Mouse (Mus musculus) liver, embryonic 12.5 days (tissue): ENCODE data around the gene Nxn. TPM values are rescaled to one million over a fixed set of nuclear protein-coding genes. Genes with fewer than 3 reads are reported as not detected.

Experiments
- ATAC-seq: fragments of 200-750 bp; cut with Nextera tagmentation; 2 replicates; pipeline ENCODE4 v1.8.0; 2017; ENCODE audit warnings: moderate number of reproducible peaks, mild to moderate bottlenecking, moderate library complexity
- H3K27ac ChIP-seq: fragments of 300-500 bp; sonication (generic); 2 replicates; pipeline ENCODE4 v1.5.1; 2016; ENCODE audit warnings: mild to moderate bottlenecking
- H3K27me3 ChIP-seq: fragments of 300-500 bp; sonication (generic); replicated peaks from 2 replicates; pipeline ENCODE4 v1.6.1; 2016; ENCODE audit warnings: mild to moderate bottlenecking, moderate library complexity
- H3K36me3 ChIP-seq: fragments of 300-500 bp; sonication (generic); 2 replicates; pipeline ENCODE4 v1.6.1; 2016; ENCODE audit warnings: mild to moderate bottlenecking, moderate library complexity
- H3K4me1 ChIP-seq: fragments of 300-500 bp; sonication (generic); 2 replicates; pipeline ENCODE4 v1.6.1; 2016
- H3K4me2 ChIP-seq: fragments of 300-500 bp; sonication (generic); 2 replicates; pipeline ENCODE4 v1.6.1; 2016; ENCODE audit warnings: mild to moderate bottlenecking, moderate library complexity
- H3K4me3 ChIP-seq: fragments of 300-500 bp; sonication (generic); 2 replicates; pipeline ENCODE4 v1.5.1; 2016; ENCODE audit warnings: mild to moderate bottlenecking, moderate library complexity
- H3K9ac ChIP-seq: fragments of 300-500 bp; sonication (generic); 2 replicates; pipeline ENCODE4 v1.6.1; 2016; ENCODE audit warnings: mild to moderate bottlenecking, moderate library complexity
- H3K9me3 ChIP-seq: fragments of 300-500 bp; sonication (generic); replicated peaks from 2 replicates; pipeline ENCODE4 v1.6.1; 2016; ENCODE audit warnings: mild to moderate bottlenecking, moderate library complexity
- WGBS: fragments of 180-500 bp; shearing (Covaris S2); methylation state at CpG from one replicate; pipeline ENCODE4 v1.1.7; 2016; ENCODE audit not compliant: insufficient replicate concordance; 5-methylcytosine and 5-hydroxymethylcytosine counted together
- polyA plus RNA-seq: library from polyadenylated mRNA; unstranded; fragments of >200 nt; fragmentation: Nextera tagmentation; extraction: Ambion mirVana; gene quantifications from 2 replicates; pipeline ENCODE4 v1.2.1, GENCODE M21; 2016

The Nxn gene
- polyA plus RNA-seq, 1 experiment from 2014 or later, result 6.0 TPM

DNA sequence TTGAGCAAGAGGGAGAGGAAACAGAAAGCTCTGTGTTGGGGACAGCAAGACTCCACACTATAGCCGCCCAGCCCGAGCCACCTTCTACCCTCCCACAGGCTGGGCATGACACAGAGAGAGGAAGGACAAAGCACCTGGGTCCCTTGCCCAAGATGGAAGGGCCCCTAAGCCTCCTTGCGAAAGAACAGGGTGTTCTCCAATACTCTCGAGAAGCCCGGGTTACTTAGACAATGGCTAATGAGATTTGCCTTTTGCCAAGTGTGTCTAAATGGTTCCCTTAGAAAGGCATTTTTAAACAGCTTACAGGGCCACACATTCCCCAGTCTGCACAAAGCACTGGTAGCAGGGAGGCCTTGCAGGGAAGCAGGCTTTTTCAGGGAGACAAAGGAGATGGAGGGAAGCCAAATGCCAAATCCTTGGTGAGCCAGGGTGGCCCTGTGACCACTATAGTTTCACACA, 130.9 kb downstream of the Nxn start:
- 54% methylated on average over 5 of the region's 5 CpGs for WGBS
- H3K27me3 ChIP-seq, result no peaks in the 10 kb centered on the region
- H3K4me2 ChIP-seq, result no peak overlapping the region
- no peaks in the 10 kb centered on the region for H3K9me3 ChIP-seq
- H3K4me3 ChIP-seq, result no peak overlapping the region
- no peaks in the 10 kb centered on the region for H3K36me3 ChIP-seq
- H3K27ac ChIP-seq, result no peak overlapping the region
- H3K9ac ChIP-seq, result no peak overlapping the region
- ATAC-seq, result no peak
- H3K4me1 ChIP-seq, result no peaks in the 10 kb centered on the region

DNA sequence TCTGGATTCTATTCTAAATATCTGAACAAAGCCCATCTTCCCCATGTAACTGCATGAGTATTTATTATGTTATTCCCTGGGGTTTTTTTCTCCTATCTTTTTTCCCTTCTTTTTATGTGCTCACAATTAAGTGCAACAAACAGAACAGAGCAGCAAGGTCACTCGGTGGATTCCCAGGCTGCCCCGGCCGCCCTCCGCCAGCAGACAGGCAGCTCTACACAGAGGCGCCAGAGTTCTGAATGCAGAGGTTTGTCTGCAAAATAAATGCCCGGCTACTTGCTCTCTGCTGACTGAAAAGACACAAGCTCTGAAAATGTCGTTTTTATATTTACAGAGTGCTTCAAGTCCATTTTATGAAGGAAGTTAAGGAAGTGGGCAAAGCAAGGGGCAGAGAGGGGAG, 131.4 kb downstream of the Nxn start:
- Histone ChIP-seq H3K36me3 (no peaks in the 10 kb centered on the region), H3K9ac (no peak overlapping the region), H3K9me3 (no peaks in the 10 kb centered on the region), H3K27me3 (no peaks in the 10 kb centered on the region), H3K4me3 (no peak overlapping the region), H3K4me1 (no peaks in the 10 kb centered on the region), H3K27ac (no peak overlapping the region), H3K4me2 (no peak overlapping the region)
- no peak for ATAC-seq
- 61% methylated on average over 7 of the region's 7 CpGs for WGBS

DNA sequence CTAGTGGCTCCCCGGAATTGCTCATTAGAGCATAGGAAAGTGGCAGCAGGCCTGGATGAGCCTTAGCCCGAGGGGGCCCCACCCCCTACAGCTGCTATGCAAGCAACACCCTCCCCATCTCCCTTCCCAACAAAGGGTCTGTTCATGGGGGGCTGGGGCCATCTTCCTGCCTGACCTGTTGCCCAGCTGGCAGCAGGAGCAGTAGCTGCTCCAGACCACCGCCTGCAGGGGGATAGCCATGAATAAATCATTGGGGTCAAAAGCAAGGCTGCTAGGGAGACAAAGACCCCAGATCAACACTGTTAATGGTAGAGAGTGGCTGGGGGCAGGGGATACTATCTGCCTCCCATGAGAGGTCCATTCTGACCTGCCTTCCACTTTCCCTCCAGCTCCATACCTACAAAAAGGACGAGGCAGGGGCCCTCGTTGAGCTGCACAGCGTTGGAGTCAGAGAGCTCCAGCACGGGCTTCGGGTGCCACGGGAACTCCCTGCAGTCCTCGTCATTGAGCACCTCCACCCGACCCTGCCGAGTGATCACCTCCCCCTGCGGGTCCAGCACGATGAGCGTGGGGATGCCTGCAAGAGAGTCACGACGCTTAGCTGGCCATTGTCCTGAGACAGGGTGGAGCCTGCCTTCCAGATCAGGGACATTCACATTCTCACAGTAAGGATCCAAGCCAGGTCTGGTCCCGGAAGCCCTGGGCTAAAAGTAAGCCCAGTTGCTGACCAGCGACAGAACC, 136.2 kb downstream of the Nxn start:
- ATAC-seq, result no peak
- Histone ChIP-seq H3K4me3 (no peak overlapping the region), H3K9ac (no peak overlapping the region), H3K4me1 (peaks cover 3% of the 10 kb centered on the region; the same call in 1 of the 2 replicates), H3K4me2 (no peak overlapping the region), H3K9me3 (no peaks in the 10 kb centered on the region), H3K27me3 (no peaks in the 10 kb centered on the region), H3K27ac (no peak overlapping the region), H3K36me3 (no peaks in the 10 kb centered on the region)
- 49% methylated on average over 19 of the region's 19 CpGs for WGBS

DNA sequence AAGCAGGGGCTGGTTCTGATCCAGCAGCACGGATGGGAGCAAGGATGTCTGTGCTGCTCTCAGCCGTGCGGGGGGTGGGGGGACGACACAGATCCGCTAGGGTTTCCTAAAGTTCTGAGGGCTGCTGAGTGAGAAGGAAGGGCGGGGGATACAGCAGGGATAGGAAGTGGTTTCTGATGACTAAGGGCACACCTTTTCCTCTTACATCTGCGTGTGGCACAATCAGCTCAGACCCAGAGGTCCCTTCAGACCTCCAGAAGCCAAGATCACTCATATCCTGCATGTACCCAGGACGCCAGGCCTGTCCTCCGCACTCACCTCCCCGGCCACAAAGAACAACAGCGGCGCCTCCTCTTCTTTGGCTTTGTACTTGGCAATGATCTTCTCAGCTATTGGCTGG, 137.7 kb downstream of the Nxn start:
- Histone ChIP-seq H3K4me3 (no peak overlapping the region), H3K4me1 (peaks cover 3% of the 10 kb centered on the region; the same call in 1 of the 2 replicates), H3K27me3 (no peaks in the 10 kb centered on the region), H3K4me2 (no peak overlapping the region), H3K36me3 (no peaks in the 10 kb centered on the region), H3K9ac (no peak overlapping the region), H3K9me3 (no peaks in the 10 kb centered on the region), H3K27ac (no peak overlapping the region)
- WGBS, result 28% methylated on average over 12 of the region's 12 CpGs
- no peak for ATAC-seq

- H3K27me3 ChIP-seq, result no peaks in the 10 kb centered on the region
- peaks cover 3% of the 10 kb centered on the region; the same call in 1 of the 2 replicates for H3K4me1 ChIP-seq
- H3K27ac ChIP-seq, result no peak overlapping the region
- WGBS, result 65% methylated on average over 10 of the region's 10 CpGs
- H3K9ac ChIP-seq, result no peak overlapping the region
- H3K4me3 ChIP-seq, result no peak overlapping the region
- ATAC-seq, result no peak
- H3K9me3 ChIP-seq, result no peaks in the 10 kb centered on the region
- H3K36me3 ChIP-seq, result no peaks in the 10 kb centered on the region
- no peak overlapping the region for H3K4me2 ChIP-seq
Measured at GRCm38 (mm10) chr11:76260208-76261050, 138.5 kb downstream of the Nxn start.

GRCm38 (mm10) chr11:76258511-76258910, 140.4 kb downstream of the Nxn start:
- Histone ChIP-seq H3K4me3 (no peak overlapping the region), H3K4me1 (peaks cover 3% of the 10 kb centered on the region; the same call in 1 of the 2 replicates), H3K36me3 (no peaks in the 10 kb centered on the region), H3K4me2 (no peak overlapping the region), H3K9ac (no peak overlapping the region), H3K27me3 (no peaks in the 10 kb centered on the region), H3K27ac (no peak overlapping the region), H3K9me3 (no peaks in the 10 kb centered on the region)
- no peak for ATAC-seq
- WGBS, result 78% methylated on average over 6 of the region's 6 CpGs

GRCm38 (mm10) chr11:76257386-76257785, 141.6 kb downstream of the Nxn start:
- Histone ChIP-seq H3K36me3 (no peaks in the 10 kb centered on the region), H3K9ac (no peak overlapping the region), H3K4me3 (no peak overlapping the region), H3K9me3 (no peaks in the 10 kb centered on the region), H3K4me2 (no peak overlapping the region), H3K27ac (no peak overlapping the region), H3K27me3 (no peaks in the 10 kb centered on the region), H3K4me1 (peaks cover 3% of the 10 kb centered on the region; the same call in 1 of the 2 replicates)
- WGBS, result 64% methylated on average over 4 of the region's 4 CpGs
- ATAC-seq, result no peak

DNA sequence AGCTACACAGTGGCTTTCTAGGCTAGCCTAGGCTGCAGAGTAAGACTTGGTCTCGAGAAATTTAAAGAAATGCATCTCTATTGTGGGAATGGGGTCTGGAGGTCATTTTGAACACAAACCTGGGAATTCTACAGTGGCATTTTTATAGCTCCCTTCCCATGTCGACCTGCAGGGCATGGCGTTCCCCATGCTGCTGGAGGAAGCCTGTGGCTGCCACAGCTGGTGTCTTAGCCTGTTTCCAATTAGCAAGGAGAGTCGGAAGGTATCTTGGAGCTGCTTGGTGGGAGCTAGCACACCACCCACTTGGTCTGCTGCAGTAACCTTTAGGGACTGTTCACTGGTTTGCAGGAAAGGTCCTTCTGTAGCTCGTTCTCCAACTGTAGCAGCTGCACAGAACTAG, 142.8 kb downstream of the Nxn start:
- H3K9ac ChIP-seq, result no peak overlapping the region
- no peaks in the 10 kb centered on the region for H3K4me1 ChIP-seq
- no peak overlapping the region for H3K4me3 ChIP-seq
- no peaks in the 10 kb centered on the region for H3K9me3 ChIP-seq
- peaks cover 8% of the 10 kb centered on the region for H3K36me3 ChIP-seq
- 51% methylated on average over 5 of the region's 5 CpGs for WGBS
- ATAC-seq, result no peak
- H3K27ac ChIP-seq, result no peak overlapping the region
- H3K4me2 ChIP-seq, result no peak overlapping the region
- H3K27me3 ChIP-seq, result no peaks in the 10 kb centered on the region

DNA sequence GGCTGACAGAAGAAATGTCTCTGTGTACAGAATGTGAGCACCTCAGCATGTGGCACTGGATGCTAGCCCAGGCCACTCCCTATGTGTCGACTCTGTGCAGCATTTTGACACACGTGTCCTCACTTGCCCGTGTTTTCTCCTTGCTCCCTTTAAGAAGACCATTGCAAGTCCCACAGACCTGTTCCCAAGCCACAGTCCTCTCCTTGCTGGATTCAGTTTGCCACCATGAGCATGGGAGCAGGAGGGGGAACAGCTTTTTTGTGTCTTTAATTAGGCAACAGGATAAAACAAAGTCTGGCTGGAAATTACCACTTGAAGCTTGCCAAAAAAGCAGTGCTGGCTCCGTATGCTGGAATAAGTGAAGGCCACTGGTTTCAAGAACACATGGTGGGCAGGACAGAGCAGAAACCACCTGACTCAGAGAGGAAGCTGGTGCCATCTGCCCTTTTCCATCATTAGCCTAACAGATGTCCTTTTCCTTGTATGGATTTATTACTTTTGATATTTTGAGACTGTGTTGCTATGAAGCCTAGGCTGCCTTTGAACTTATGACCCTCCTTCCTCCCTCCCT, 143.4 kb downstream of the Nxn start:
- no peak for ATAC-seq
- Histone ChIP-seq H3K27me3 (no peaks in the 10 kb centered on the region), H3K4me2 (no peak overlapping the region), H3K36me3 (peaks cover 14% of the 10 kb centered on the region), H3K27ac (no peak overlapping the region), H3K9me3 (no peaks in the 10 kb centered on the region), H3K9ac (no peak overlapping the region), H3K4me3 (no peak overlapping the region), H3K4me1 (no peaks in the 10 kb centered on the region)
- WGBS, result 68% methylated on average over 4 of the region's 4 CpGs

GRCm38 (mm10) chr11:76253918-76254264, 145.0 kb downstream of the Nxn start:
- no peak overlapping the region for H3K4me3 ChIP-seq
- no peaks in the 10 kb centered on the region for H3K4me1 ChIP-seq
- H3K4me2 ChIP-seq, result no peak overlapping the region
- no peak for ATAC-seq
- WGBS, result 81% methylated on average over 4 of the region's 4 CpGs
- no peak overlapping the region for H3K9ac ChIP-seq
- H3K36me3 ChIP-seq, result peaks cover 30% of the 10 kb centered on the region
- H3K27me3 ChIP-seq, result no peaks in the 10 kb centered on the region
- no peak overlapping the region for H3K27ac ChIP-seq
- no peaks in the 10 kb centered on the region for H3K9me3 ChIP-seq

DNA sequence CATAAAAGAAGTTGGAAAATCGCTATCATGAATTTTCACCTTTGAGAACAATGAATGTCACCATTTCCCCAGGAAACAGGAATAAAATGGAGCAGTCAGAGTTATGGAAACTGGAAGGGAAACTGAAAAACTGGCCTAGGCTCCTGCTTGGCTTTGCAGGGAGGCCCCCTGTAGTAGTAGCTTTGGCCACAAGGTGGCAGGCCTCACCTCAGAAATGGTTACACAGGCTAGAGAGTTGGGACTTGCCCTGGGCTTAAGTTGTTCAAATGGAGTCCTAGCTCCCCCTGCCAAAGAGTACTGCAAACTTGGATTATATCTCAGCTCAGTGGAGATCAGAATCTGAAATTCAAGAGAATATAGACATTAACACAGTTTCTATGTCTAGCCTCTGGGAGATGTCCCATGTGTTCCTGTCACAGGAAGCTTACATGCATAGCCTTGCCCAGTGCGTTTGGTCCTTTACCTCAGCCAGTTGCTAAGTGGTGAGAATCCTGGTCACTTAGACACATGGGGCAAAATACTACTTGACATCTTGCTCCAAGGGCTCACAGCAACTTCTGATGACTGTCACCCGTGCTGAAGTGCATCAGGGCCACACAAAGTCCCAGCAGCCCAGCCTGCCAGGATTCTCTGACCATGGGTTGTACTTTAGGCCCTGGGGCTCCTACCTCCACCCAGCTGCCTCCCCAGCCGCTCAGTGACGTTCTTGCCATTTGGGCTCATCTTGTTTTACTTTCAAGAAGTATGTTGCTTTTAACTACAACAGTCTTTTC, 145.6 kb downstream of the Nxn start:
- ATAC-seq, result peak; percentile 51; the same call in 1 of the 2 replicates
- Histone ChIP-seq H3K9ac (no peak overlapping the region), H3K4me2 (no peak overlapping the region), H3K27ac (no peak overlapping the region), H3K36me3 (peaks cover 36% of the 10 kb centered on the region), H3K4me1 (no peaks in the 10 kb centered on the region), H3K9me3 (no peaks in the 10 kb centered on the region), H3K4me3 (no peak overlapping the region), H3K27me3 (no peaks in the 10 kb centered on the region)
- WGBS, result 60% methylated on average over 5 of the region's 5 CpGs
